19 mouse cellular contexts compared by ENCODE assay signal in the genomic region with DNA sequence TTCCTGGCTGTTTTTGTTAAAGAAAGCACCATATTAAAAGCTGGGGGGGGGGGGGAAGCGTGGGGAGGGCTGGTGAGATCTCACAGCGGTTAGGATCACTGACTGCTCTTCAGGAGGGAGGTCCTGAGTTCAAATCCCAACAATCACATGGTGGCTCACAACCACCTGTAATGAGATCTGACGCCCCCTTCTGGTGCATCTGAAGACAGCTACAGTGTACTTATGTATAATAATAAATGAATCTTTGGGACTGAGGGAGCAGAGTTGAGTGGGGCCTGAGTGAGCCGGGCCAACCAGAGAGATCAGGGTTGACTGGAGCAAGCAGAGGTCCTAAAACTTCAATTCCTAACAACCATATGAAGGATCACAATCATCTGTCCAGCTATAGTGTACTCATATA. TPM values are rescaled to one million over a fixed set of nuclear protein-coding genes. Genes with fewer than 3 reads are reported as not detected.
DNase-seq lines count a peak whose midpoint lies in the region; ATAC-seq and TF ChIP-seq lines count a peak whose summit lies in the region.
"Had no signal": no experiment of that assay in that cellular context is flagged by ENCODE, and none has a peak within 500 bp of the region (broad histone marks: within the 10 kb centered on the region; RNA-seq: fewer than 3 reads in every experiment).

No protein-coding gene starts in this region.

- no peaks in the 10 kb centered on the region for H3K27me3 ChIP-seq in intestine, postnatal 0 days (replicated peaks; ENCODE audit: control insufficient read depth, insufficient read depth, low read length)
- H3K27me3 ChIP-seq in intestine, embryonic 15.5 days (replicated peaks) = no peaks in the 10 kb centered on the region
- no peaks in the 10 kb centered on the region for H3K27me3 ChIP-seq in lung, postnatal 0 days (replicated peaks; ENCODE audit: insufficient read depth, low read length)
- no peaks in the 10 kb centered on the region for H3K27me3 ChIP-seq in E14TG2a.4 (ENCODE audit: insufficient read depth, low read length)
- no peaks in the 10 kb centered on the region for H3K27me3 ChIP-seq in forebrain, embryonic 16.5 days (replicated peaks; ENCODE audit: control insufficient read depth, insufficient read depth, low read length)
- H3K27me3 ChIP-seq: embryonic facial prominence, embryonic 12.5 days; forebrain, embryonic 15.5 days; heart, embryonic 15.5 days; hindbrain, embryonic 12.5 days had no signal

- TF ChIP-seq CTCF in gastrocnemius, adult 2 months (IDR thresholded peaks at IDR 0.05) = peak; percentile 7; the same call in 1 of the 2 replicates
- 0 out of 2 replicates have a peak, but pooled peaks have one; percentile 24 for TF ChIP-seq CTCF in intestine, postnatal 0 days (IDR thresholded peaks at IDR 0.05; ENCODE audit: low read depth)
- peak; percentile 28 for TF ChIP-seq CTCF in lung, postnatal 0 days (IDR thresholded peaks at IDR 0.05)
- TF ChIP-seq CTCF in E14TG2a.4 (conservative IDR thresholded peaks at IDR 0.05; ENCODE audit: low read length) = peak; percentile 7; the same call in 1 of the 2 replicates

- intact Hi-C loops in gastrocnemius, adult 2 months (cut with DNase I) = no loop called here
- intact Hi-C loops in gastrocnemius, postnatal 14 days (cut with DNase I; ENCODE audit: low total_unique reads) = no loop called here

- ATAC-seq in intestine, postnatal 0 days = no peak
- no peak for ATAC-seq in intestine, embryonic 15.5 days
- no peak for ATAC-seq in lung, postnatal 0 days
- ATAC-seq in forebrain, embryonic 16.5 days = no peak
- ATAC-seq: forebrain, embryonic 15.5 days; hindbrain, postnatal 0 days had no signal

- no peak for DNase-seq in gastrocnemius, adult 2 months
- DNase-seq in gastrocnemius, postnatal 14 days = no peak
- no peak for DNase-seq in lung, postnatal 0 days (ENCODE audit: low spot score)
- DNase-seq in lung, postnatal 25 days (ENCODE audit: low spot score) = no peak
- DNase-seq: adrenal gland, adult 8-10 months; adrenal gland, postnatal 36 days; cerebellum, adult 2 months; gastrocnemius, postnatal 25 days; heart, postnatal 36 days had no signal

- no peaks in the 10 kb centered on the region for H3K36me3 ChIP-seq in intestine, postnatal 0 days (ENCODE audit: control insufficient read depth, insufficient read depth)
- H3K36me3 ChIP-seq in intestine, embryonic 15.5 days = no peaks in the 10 kb centered on the region
- H3K36me3 ChIP-seq in lung, postnatal 0 days (ENCODE audit: insufficient read depth, low read length) = no peaks in the 10 kb centered on the region
- no peaks in the 10 kb centered on the region for H3K36me3 ChIP-seq in E14TG2a.4 (ENCODE audit: insufficient read depth, low read length)
- no peaks in the 10 kb centered on the region for H3K36me3 ChIP-seq in forebrain, embryonic 16.5 days (ENCODE audit: control insufficient read depth, insufficient read depth)
- H3K36me3 ChIP-seq: embryonic facial prominence, embryonic 12.5 days; forebrain, embryonic 15.5 days; heart, embryonic 15.5 days; hindbrain, embryonic 12.5 days had no signal

- no peak overlapping the region for H3K4me3 ChIP-seq in gastrocnemius, adult 2 months
- no peak overlapping the region for H3K4me3 ChIP-seq in intestine, postnatal 0 days (ENCODE audit: low read depth, low read length)
- no peak overlapping the region for H3K4me3 ChIP-seq in intestine, embryonic 15.5 days (replicated peaks)
- H3K4me3 ChIP-seq in lung, postnatal 0 days (ENCODE audit: low read depth, low read length) = no peak overlapping the region
- no peak overlapping the region for H3K4me3 ChIP-seq in E14TG2a.4 (replicated peaks; ENCODE audit: low read length)
- no peak overlapping the region for H3K4me3 ChIP-seq in forebrain, embryonic 16.5 days (replicated peaks; ENCODE audit: low read length)
- H3K4me3 ChIP-seq: embryonic facial prominence, embryonic 12.5 days; forebrain, embryonic 15.5 days; heart, embryonic 15.5 days; hindbrain, embryonic 12.5 days had no signal

- H3K4me1 ChIP-seq in intestine, postnatal 0 days (replicated peaks; ENCODE audit: control insufficient read depth, insufficient read depth, low read length) = peaks cover 6% of the 10 kb centered on the region; the same call in 1 of the 2 replicates
- peaks cover 12% of the 10 kb centered on the region for H3K4me1 ChIP-seq in intestine, embryonic 15.5 days (replicated peaks)
- H3K4me1 ChIP-seq in lung, postnatal 0 days (ENCODE audit: insufficient read depth, low read depth, low read length) = peaks cover 16% of the 10 kb centered on the region
- H3K4me1 ChIP-seq in E14TG2a.4 (replicated peaks; ENCODE audit: low read depth, low read length) = peaks cover 10% of the 10 kb centered on the region
- H3K4me1 ChIP-seq in forebrain, embryonic 16.5 days (replicated peaks; ENCODE audit: control insufficient read depth, insufficient read depth, low read length) = no peaks in the 10 kb centered on the region; the same call in 1 of the 2 replicates
- H3K4me1 ChIP-seq: embryonic facial prominence, embryonic 12.5 days had no signal

- 93% methylated on average over 4 of the region's 4 CpGs for WGBS in intestine, postnatal 0 days
- WGBS in intestine, embryonic 15.5 days = 90% methylated on average over 3 of the region's 4 CpGs
- 86% methylated on average over 3 of the region's 4 CpGs for WGBS in lung, postnatal 0 days
- 92% methylated on average over 3 of the region's 4 CpGs for whole genome bisulfite sequencing in forebrain, embryonic 16.5 days

- no peak overlapping the region for H3K4me2 ChIP-seq in intestine, postnatal 0 days (replicated peaks; ENCODE audit: low read depth)
- H3K4me2 ChIP-seq in intestine, embryonic 15.5 days (replicated peaks) = no peak overlapping the region
- no peak overlapping the region for H3K4me2 ChIP-seq in lung, postnatal 0 days (replicated peaks; ENCODE audit: low read depth, low read length)
- no peak overlapping the region for H3K4me2 ChIP-seq in forebrain, embryonic 16.5 days (ENCODE audit: low read length)
- H3K4me2 ChIP-seq: embryonic facial prominence, embryonic 12.5 days; forebrain, embryonic 15.5 days; heart, embryonic 11.5 days; heart, embryonic 15.5 days; hindbrain, embryonic 12.5 days had no signal

- no peak overlapping the region for H3K9ac ChIP-seq in intestine, postnatal 0 days (ENCODE audit: low read depth, low read length)
- no peak overlapping the region for H3K9ac ChIP-seq in intestine, embryonic 15.5 days
- no peak overlapping the region for H3K9ac ChIP-seq in lung, postnatal 0 days (replicated peaks; ENCODE audit: low read depth)
- H3K9ac ChIP-seq in forebrain, embryonic 16.5 days (replicated peaks; ENCODE audit: low read depth, low read length) = no peak overlapping the region
- H3K9ac ChIP-seq: embryonic facial prominence, embryonic 12.5 days; forebrain, embryonic 15.5 days; heart, embryonic 15.5 days; hindbrain, embryonic 12.5 days had no signal

- no peak for TF ChIP-seq EP300 in lung, postnatal 0 days (IDR thresholded peaks at IDR 0.05)

- H3K9me3 ChIP-seq in intestine, postnatal 0 days (ENCODE audit: control insufficient read depth) = no peaks in the 10 kb centered on the region
- no peaks in the 10 kb centered on the region for H3K9me3 ChIP-seq in intestine, embryonic 15.5 days
- no peaks in the 10 kb centered on the region for H3K9me3 ChIP-seq in lung, postnatal 0 days (ENCODE audit: low read length)
- H3K9me3 ChIP-seq in E14TG2a.4 (ENCODE audit: low read length) = 0 out of 2 replicates have a peak, but pooled peaks cover 3% of the 10 kb centered on the region
- no peaks in the 10 kb centered on the region for H3K9me3 ChIP-seq in forebrain, embryonic 16.5 days (ENCODE audit: control insufficient read depth, low read length)
- H3K9me3 ChIP-seq: embryonic facial prominence, embryonic 12.5 days; forebrain, embryonic 15.5 days; heart, embryonic 15.5 days; hindbrain, embryonic 12.5 days had no signal

- no peak overlapping the region for H3K27ac ChIP-seq in gastrocnemius, adult 2 months
- H3K27ac ChIP-seq in intestine, postnatal 0 days (ENCODE audit: low read depth, low read length) = no peak overlapping the region
- H3K27ac ChIP-seq in intestine, embryonic 15.5 days = no peak overlapping the region
- H3K27ac ChIP-seq in lung, postnatal 0 days (ENCODE audit: low read length) = no peak overlapping the region
- no peak overlapping the region for H3K27ac ChIP-seq in forebrain, embryonic 16.5 days (ENCODE audit: low read length)
- H3K27ac ChIP-seq: embryonic facial prominence, embryonic 12.5 days; forebrain, embryonic 15.5 days; heart, embryonic 15.5 days; hindbrain, embryonic 12.5 days; hindbrain, postnatal 0 days had no signal

RNA-seq across cellular contexts. Expression of a gene that starts 12.0 kb away (rescaled TPM):
- 10 to 100 TPM; 30.4 to 43.3 TPM for total RNA-seq in gastrocnemius, adult 2 months (2021)
- total RNA-seq in gastrocnemius, postnatal 14 days (2021) = 10 to 100 TPM; 48.0 to 56.4 TPM
- 11.6 and 13.0 TPM in 2 replicates for polyA plus RNA-seq in intestine, postnatal 0 days (2015; fragmentation: Nextera tagmentation; extraction: Ambion mirVana)
- polyA plus RNA-seq in intestine, embryonic 15.5 days (2015; fragmentation: Nextera tagmentation; extraction: Ambion mirVana) = 21.2 and 21.4 TPM in 2 replicates
- polyA plus RNA-seq in lung, postnatal 0 days (2015; fragmentation: Nextera tagmentation; extraction: Ambion mirVana) = 33.5 and 36.2 TPM in 2 replicates
- polyA plus RNA-seq in forebrain, embryonic 16.5 days (2015; fragmentation: Nextera tagmentation; extraction: Ambion mirVana) = 18.6 and 19.7 TPM in 2 replicates
